Mouse (Mus musculus): ENCODE measurements around the gene Mlec. TPM values are rescaled to one million over a fixed set of nuclear protein-coding genes. Genes with fewer than 3 reads are reported as not detected.
"Not testable (repeated sequence)": the region's sequence is repeated elsewhere in the genome, so short reads cannot be mapped to it uniquely, and the experiment has no call there.

Mlec gene
- total RNA-seq, 2 experiments from 2014 or later: 67.9 to 77.9 TPM

DNA sequence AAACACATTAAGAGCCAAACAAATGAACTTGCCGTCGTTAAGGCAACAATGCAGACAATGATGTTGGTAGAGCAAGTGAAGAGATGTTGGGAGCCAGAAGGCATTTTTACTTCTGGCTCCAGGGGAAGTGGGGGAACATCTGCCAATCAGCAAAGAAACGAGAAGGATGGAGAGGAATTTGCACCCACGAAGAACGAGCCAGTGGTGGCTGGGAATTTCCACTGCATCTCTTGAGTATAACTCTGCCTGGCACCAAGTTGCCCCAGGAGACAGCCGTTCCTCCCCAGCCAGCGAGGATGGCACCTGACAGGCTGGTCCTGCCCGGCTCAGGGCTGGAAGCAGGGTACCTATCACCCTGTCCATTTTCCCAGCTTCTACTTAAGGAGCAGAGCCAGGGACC is 24.9 kb upstream of the Mlec start:
- no peak for DNase-seq (ENCODE audit: low spot score in 2 of 2)
- intact Hi-C loops (cut with DNase I): no loop called here

DNA sequence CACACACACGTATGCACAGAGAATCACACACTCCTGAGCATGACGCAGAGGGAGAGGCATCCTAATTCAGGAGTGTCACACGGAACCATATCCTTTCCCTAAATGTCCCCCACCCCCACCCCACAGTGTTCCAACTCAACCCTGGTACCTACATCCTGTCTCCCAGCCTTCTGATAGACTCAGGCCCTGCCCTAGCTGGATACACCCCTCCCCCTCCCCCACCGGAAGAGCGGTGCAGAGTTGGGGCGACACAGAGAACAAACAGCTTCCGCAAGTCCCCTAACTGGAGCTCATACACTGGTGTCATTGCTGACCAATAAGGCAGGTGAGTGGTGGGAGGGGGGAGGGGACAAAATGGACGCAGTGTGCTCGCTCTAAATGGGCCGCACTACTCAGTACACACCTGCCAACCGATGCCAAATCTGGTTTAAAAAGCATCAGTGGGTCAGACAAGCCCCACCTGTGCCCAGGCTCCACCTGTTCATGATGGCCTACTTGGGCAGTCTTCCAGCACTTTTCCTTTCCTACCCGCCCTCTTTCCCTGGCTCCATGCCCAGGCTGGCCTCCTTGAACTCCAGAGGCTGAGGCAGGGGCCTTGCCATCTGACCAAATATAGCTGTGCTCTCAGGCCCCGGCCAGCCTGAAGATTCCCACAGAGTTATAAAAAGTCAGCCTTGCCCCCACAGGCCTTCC is 23.4 kb upstream of the Mlec start:
- intact Hi-C loops (cut with DNase I): no loop called here
- no peak for DNase-seq (ENCODE audit: low spot score in 2 of 2)

- DNase-seq (ENCODE audit: low spot score in 2 of 2): no peak
- intact Hi-C loops (cut with DNase I): no loop called here
Observed at GRCm38 (mm10) chr5:115179596-115179995, 21.6 kb upstream of the Mlec start.

DNA sequence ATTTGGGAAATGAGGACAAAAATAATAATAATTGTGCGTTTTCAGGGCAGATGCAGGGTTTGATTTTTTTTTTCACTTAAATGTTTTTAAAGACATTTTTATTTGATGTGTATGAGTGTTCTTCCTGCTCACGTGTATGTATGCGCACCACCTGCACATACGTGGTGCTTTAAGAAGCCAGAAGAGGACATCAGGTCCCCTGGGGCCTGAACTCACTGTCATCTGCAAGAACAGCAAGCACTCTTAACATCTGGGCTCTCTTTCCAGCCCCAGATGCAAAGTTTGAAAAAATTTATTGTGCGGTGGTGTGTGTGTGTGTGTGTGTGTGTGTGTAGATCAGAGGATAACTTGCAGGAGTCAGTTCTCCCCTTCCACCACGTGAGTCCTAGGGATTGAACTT is 19.9 kb upstream of the Mlec start:
- no peak for DNase-seq (ENCODE audit: low spot score in 2 of 2)

DNA sequence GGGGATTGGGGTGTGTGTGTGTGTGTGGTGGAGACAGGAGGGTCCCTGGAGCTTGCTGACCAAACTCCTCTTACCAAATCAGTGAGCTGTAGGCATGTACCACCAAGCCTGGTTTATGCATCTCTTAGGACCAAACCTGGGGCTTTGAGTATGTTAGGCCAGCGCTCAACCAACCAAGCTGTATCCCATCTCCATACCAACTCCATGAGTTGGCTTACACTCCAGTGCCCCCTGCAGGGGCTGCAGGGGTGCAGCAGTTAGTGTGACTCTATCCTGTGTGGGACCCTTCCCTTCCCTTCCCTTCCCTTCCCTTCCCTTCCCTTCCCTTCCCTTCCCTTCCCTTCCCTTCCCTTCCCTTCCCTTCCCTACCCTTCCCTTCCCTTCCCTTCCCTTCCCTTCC is 16.6 kb upstream of the Mlec start:
- intact Hi-C loops (cut with DNase I): no loop called here
- no peak for DNase-seq (ENCODE audit: low spot score in 2 of 2)

More for the DNA sequence above, 19.9 kb upstream of the Mlec start:
- intact Hi-C loops (cut with DNase I): no loop called here

DNA sequence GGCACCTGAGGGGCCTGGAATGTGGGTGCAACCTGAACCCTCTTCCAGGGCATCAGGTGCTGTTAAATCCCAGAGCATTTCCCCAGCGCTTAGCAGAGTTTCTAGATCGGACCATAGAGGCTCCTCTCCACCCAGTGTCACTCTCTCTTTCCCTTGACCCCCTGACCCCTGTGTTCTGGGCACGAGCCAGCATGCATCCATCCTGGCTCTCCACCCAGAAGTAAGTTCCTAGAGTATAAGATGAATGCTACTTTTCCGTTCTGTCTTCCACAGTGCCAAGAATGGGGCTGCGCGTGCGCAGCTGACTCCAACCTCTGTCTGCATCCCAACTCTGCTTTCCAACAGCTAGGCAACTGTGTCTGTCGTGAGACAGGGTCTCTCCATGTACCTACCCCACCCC is 12.2 kb upstream of the Mlec start:
- no peak for DNase-seq (ENCODE audit: low spot score in 2 of 2)
- intact Hi-C loops (cut with DNase I): no loop called here

- no peak for DNase-seq (ENCODE audit: low spot score in 2 of 2)
- intact Hi-C loops (cut with DNase I): loop anchor here (10.0 kb wide), 1 partner anchor 194 kb away; the partner anchor contains the start of gene Hnf1a
Observed at GRCm38 (mm10) chr5:115168641-115169415, 10.8 kb upstream of the Mlec start.

DNA sequence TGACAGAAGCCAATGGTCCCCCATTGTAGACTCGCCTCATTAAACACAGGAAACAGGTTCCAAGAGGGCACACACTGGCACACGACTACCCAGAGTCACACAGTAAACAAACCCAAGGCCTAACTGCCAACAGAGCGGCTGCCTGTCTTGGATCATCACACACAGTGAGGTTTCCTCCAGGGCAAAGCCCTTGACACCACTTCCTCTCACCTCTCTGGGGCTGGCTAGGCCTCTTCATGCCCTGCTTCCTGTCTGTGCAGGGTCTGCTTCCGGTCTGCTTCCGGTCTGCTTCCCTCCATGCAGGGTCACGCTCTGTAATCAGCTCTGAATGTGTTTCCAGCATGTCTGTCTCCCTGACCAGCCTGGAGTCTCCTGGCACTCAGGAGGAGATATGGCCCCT is 9.4 kb upstream of the Mlec start:
- no peak for DNase-seq (ENCODE audit: low spot score in 2 of 2)
- intact Hi-C loops (cut with DNase I): loop anchor here (10.0 kb wide), 1 partner anchor 193 kb away; the partner anchor contains the start of gene Hnf1a

DNA sequence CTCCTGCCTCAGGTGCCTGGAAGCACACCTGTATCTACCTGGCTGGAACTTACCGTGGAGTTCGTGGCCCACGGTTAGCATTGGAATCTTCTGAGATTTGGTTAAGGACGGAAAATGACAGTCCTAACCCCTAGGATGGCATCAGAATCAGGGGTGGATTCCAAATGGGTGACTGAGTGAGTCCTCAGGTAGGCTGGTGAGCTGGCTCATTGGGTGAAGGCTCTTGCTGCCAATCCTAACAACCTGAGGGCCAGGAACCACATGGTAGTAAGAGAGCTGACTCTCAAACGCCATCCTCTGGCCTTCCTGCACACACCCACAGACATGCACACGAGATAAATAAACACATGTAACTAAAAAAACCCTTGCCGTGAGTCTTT is 8.8 kb upstream of the Mlec start:
- intact Hi-C loops (cut with DNase I): loop anchor here (10.0 kb wide), 1 partner anchor 192 kb away; the partner anchor contains the start of gene Hnf1a
- DNase-seq (ENCODE audit: low spot score in 2 of 2): no peak

GRCm38 (mm10) chr5:115165895-115166814 is 8.2 kb upstream of the Mlec start:
- intact Hi-C loops (cut with DNase I): loop anchor here (10.0 kb wide), 1 partner anchor 191 kb away; the partner anchor contains the start of gene Hnf1a
- DNase-seq (ENCODE audit: low spot score in 2 of 2): no peak

- intact Hi-C loops (cut with DNase I): loop anchor here (10.0 kb wide), 1 partner anchor 191 kb away; the partner anchor contains the start of gene Hnf1a
- no peak for DNase-seq (ENCODE audit: low spot score in 2 of 2)
Observed at GRCm38 (mm10) chr5:115165351-115165750, 7.4 kb upstream of the Mlec start.

DNA sequence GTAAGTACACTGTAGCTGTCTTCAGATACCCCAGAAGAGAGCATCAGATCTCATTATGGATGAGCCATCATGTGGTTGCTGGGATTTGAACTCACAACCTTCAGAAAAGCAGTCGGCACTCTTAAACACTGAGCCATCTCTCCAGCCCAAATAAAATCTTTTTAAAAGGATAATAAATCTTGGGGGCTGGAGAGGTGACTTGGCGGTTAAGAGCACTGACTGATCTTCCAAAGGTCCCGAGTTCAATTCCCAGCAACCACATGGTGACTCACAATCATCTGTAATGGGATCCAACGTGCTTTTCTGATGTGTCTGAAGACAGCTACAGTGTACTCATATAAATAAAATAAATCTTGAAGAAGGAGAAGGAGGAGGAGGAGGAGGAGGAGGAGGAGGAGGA is 6.5 kb upstream of the Mlec start:
- intact Hi-C loops (cut with DNase I): loop anchor here (5.0 to 10.0 kb wide), 2 partner anchors 37 to 190 kb away; partner anchors contain the start of gene Hnf1a
- not testable (repeated sequence) for DNase-seq (ENCODE audit: low spot score in 2 of 2)

GRCm38 (mm10) chr5:115163563-115163962 is 5.6 kb upstream of the Mlec start:
- DNase-seq (ENCODE audit: low spot score in 2 of 2): peak; percentile 67 to 77
- intact Hi-C loops (cut with DNase I): loop anchor here (5.0 to 10.0 kb wide), 2 partner anchors 36 to 189 kb away; partner anchors contain the start of gene Hnf1a

DNA sequence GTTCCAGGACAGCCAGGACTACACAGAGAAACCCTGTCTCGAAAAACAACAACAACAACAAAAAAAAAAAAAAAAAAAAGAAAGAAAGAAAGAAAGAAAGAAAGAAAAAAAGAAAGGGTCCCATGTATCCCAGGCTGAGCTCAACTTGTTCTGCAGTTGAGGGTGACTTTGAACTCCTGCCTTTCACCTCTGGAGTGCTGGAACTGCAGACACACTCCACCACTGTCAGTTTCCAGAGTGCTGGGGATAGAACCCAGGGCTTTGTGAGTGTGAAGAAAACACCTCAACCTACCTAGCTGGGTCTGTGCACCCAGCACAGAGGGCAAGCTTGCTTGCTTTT is 3.9 kb upstream of the Mlec start:
- intact Hi-C loops (cut with DNase I): loop anchor here (5.0 to 10.0 kb wide), 2 partner anchors 35 to 187 kb away; partner anchors contain the start of gene Hnf1a
- not testable (repeated sequence) for DNase-seq (ENCODE audit: low spot score in 2 of 2)

DNA sequence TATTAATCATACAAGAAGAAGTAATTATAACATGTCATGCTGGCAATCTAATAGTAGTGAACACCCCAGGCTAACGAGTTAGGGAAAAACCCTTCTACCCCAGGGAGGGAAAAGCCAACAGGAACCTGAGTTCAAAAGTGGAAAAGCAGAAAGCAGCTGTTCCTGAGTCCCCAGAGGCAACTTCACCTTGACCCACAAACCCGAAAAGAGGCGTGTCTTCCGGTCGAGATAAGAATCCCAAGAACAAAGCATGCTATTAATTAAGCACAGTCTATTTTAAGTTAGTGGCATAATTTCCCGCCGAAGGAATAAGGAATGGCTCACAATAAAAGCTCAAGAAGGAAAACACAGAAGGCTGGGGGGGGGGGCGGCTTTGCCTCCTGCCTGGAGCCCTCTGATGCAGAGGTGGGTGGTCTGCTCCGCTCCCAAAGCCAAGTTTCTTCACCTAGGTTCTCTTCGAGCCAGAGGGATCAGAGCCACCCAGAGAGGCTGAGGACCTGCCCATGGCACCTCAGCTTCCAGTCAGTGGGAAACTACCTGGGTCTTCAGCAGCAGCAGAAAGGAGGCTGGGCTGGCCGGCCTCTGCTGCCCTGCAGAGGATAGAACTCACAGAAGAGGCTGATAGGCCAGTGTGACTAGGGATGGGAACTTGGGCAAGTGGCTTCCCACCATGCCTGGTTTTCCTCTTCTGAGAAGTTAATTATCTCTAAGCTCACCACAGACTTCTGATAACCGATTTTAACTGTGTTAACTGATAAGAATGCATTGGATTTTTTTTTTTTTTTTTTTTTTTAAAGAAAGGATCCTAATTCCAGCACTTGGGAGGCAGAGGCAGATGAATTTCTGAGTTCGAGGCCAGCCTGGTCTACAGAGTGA is 3.3 kb upstream of the Mlec start:
- intact Hi-C loops (cut with DNase I): loop anchor here (5.0 to 10.0 kb wide), 2 partner anchors 34 to 187 kb away; partner anchors contain the start of gene Hnf1a
- DNase-seq (ENCODE audit: low spot score in 2 of 2): no peak

- DNase-seq (ENCODE audit: low spot score in 2 of 2): no peak
- intact Hi-C loops (cut with DNase I): loop anchor here (5.0 to 10.0 kb wide), 2 partner anchors 33 to 186 kb away; partner anchors contain the start of gene Hnf1a
Observed at GRCm38 (mm10) chr5:115160655-115161054, 2.7 kb upstream of the Mlec start.

- intact Hi-C loops (cut with DNase I): no loop called here
- no peak for DNase-seq (ENCODE audit: low spot score in 2 of 2)
Observed at GRCm38 (mm10) chr5:115159165-115159564, 1.2 kb upstream of the Mlec start.

- DNase-seq (ENCODE audit: low spot score in 2 of 2): no peak
- intact Hi-C loops (cut with DNase I): no loop called here
Observed at GRCm38 (mm10) chr5:115156933-115157589, 918 bp downstream of the Mlec start.

All from left cerebral cortex, postnatal 14 days (tissue).